Mouse (Mus musculus): ENCODE measurements at regions not wholly inside any gene's neighbourhood (a gene's known extent, or its start where the extent isn't known, plus 50 kb on each side); places are given as distances from the start of the nearest gene placed in this dataset.

DNA sequence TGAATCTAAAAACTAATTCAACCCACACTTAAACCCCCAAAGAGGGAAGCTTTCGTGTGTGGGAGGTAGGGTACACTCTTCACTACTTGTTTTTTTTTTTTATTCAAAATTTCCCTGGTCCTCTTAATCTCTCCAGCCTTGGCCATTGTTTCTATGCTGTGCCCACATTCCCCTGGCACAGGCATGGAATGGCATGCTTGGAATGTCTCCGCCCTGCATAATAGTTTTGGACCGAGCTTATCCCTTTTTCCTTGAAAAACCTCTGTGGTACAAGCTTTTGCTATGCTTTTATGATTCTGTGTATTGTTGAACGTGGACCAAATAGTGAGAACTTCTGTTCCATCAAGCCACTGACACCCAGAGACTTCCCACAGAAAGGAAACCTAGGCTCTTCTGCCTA lies 126.8 kb upstream of the Bmp4 start:
- TF ChIP-seq POLR2A (IDR thresholded peaks at IDR 0.05; ENCODE audit: borderline replicate concordance, insufficient read depth, low read length) (no peak), CTCF (IDR thresholded peaks at IDR 0.05; ENCODE audit: borderline replicate concordance, insufficient read depth, low read depth, low read length) (no peak)
